Mouse (Mus musculus) CD8-positive naive resting alpha-beta T cell, adult 2 months (primary cell): Measurements from ENCODE around the gene Mat1a.

Experiments used
- DNase-seq, 2 experiments: peaks; one replicate each; pipeline ENCODE4 v3.0.0; 2022; ENCODE audit warnings: low read depth in 2 of 2, low spot score in 2 of 2

Mat1a gene

GRCm38 (mm10) chr14:41137006-41137405 is 32.2 kb downstream of the Mat1a start:
- DNase-seq, result no peak

DNA sequence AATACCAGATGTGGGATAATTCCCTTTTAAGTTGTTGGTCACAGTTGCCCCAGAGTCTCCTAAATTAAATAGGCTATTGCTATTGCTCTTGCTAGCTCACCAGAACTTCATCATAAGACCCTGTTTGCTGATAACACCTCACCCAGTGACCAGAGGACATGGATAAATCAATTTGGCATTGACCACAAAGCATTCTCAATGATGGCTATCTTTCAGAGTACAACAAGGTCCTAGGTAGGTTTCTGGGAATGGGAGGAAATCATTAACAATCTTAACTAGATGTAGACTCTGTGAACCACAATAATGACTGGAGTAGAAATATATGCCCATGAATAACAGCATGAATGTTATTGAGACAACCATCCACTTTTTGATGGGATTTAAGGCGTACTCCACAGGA is 35.9 kb downstream of the Mat1a start:
- DNase-seq, result no peak

- DNase-seq, result no peak
These were observed 41.2 kb downstream of the Mat1a start for GRCm38 (mm10) chr14:41146035-41146434.

- DNase-seq, result no peak
These were observed 42.1 kb downstream of the Mat1a start for GRCm38 (mm10) chr14:41146922-41147321.

DNA sequence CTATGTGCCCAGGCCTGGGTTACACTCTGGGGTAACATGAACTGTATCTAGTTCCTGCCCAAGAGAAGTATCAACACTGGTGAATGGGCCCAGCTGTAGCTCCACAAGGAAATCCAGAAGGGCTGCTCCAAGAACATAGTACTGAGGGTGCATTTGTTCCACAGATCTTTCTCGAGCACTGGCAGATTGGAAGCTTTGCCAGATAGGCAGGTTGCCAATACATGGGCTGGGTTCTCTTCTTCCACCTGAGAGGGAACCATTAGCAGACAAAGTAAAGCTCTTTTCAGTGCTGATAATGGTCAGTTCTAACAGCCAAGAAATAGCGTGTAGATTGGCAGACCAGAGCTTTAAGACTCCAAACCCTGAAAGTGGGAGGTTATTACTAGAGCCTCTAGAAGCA is 42.5 kb downstream of the Mat1a start:
- no peak for DNase-seq

GRCm38 (mm10) chr14:41151220-41151898 is 46.5 kb downstream of the Mat1a start, which contains the start of gene Mbl1:
TSS of gene Mbl1 (plus strand) at chr14:41151458.
- DNase-seq, result no peak

DNA sequence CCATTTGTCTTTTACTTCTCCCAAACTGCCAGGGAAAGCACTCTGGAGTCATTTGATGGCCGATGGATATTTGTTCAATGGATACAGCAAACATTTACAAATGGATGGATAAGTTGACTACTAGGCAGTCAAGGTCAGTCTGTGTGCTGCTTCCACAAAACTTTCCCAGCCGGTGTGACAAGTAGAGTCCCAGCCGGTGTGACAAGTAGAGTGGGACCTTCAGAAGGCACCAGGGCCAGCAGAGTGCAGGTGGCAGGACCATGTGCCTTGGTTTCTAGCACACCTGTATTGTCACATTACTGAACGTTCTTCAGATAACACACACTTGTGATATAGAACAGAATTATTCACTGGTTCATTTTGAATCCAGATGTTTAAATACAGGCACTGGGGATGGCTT is 55.2 kb downstream of the Mat1a start:
- no peak for DNase-seq

DNA sequence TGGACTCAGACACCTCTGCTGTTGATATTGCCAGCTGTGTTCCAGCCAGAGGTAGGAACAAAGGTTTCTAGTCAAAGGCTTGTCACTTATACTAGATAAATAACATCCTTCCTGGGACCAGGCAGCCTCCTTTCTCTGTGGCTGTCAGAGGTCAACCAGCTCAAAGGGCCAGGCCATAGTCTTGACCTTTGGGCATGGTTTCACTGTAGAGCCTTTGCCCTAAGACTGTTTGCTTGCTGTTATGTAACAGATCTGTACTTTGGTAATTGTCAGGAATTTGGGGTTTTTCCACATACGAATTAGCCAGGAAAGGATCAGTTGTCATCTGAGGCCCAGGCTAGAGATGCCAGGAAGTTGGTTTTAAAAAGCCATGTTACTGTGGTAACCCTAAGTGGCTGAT is 55.9 kb downstream of the Mat1a start:
- DNase-seq, result no peak

DNA sequence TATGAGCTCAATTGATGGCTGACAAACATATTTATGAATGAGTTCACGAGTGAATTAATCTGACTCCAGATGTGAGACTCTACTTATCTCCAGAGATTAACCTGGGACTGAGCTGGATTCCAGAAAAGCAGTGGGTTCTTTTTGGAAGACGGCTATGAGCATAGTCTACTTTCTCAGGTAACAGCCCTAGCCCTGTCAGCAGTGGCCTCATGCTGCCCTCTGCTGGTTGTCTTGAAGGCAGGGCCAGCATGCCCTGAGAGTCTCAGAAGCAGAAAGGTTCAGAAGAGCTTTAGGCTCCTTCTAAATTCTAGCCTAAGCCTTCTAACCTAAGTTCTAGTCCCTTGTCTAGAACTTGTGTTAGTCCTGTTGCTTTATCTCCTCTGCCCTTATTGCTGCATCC is 57.8 kb downstream of the Mat1a start:
- DNase-seq, result no peak

- DNase-seq, result no peak
These were observed 62.4 kb downstream of the Mat1a start for GRCm38 (mm10) chr14:41167278-41167677.

DNA sequence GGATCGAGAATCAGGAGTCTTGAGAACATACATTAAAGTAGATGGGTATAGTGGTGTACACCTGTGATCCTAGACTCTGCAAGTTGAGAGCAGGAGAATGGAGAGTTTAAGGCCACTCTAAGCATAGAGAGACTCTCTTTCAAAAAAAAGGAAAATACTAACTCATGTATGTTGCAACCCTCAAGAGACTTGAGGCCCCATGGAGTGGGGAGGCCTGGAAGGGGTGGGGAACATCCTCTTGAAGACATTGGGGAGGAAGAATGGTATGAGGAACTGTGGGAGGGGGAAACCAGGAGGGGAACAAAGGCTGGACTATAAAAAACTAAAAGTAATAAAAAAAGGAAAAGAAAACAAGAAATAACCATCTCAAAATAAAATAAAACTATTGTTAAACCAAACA is 63.7 kb downstream of the Mat1a start:
- DNase-seq, result no peak

DNA sequence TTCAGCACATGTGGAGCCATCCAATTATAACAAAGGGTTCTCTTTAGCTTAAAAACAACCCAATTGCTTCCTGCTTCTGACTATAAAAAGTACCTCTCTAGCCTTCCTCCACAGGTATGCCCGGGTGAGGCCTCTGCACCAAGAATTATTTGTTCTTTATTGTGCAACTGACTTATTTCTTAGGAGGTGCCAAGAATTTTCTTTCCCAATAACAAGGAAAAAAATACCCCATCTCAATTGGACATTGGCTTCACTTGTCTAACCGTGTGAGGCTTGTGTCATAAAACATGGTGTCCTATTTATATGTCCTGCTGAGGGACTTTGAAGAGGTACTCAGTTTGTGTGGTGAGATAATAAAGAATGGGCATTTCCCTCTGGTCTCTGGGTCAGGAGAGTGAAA is 65.7 kb downstream of the Mat1a start:
- no peak for DNase-seq
